Comparison of ENCODE assay signal across 15 mouse cellular contexts in genomic region chr13:98183157-98183878, GRCm38 (mm10). TPM values are rescaled to one million over a fixed set of nuclear protein-coding genes. Genes with fewer than 3 reads are reported as not detected.
DNase-seq lines count a peak whose midpoint lies in the region; ATAC-seq and TF ChIP-seq lines count a peak whose summit lies in the region.
"Had no signal": no experiment of that assay in that cellular context is flagged by ENCODE, and none has a peak within 500 bp of the region (broad histone marks: within the 10 kb centered on the region; RNA-seq: fewer than 3 reads in every experiment).

No protein-coding gene starts in this region.

- peak; percentile 74 for DNase-seq in kidney, adult 11 months
- peak; percentile 43 for DNase-seq in fat pad, adult 2 months (ENCODE audit: extremely low read depth, low read depth, low spot score)
- DNase-seq in kidney, postnatal 4 days = peak; percentile 5 to 19
- DNase-seq in spleen, adult 18-20 months = no peak
- DNase-seq in embryo, embryonic 10 days (ENCODE audit: low spot score) = no peak
- DNase-seq in testis, postnatal 14 days (ENCODE audit: low spot score) = no peak
- DNase-seq: forebrain, postnatal 0 days; gastrocnemius, postnatal 36 days had no signal

- no peak for TF ChIP-seq POLR2A in small intestine, adult 2 months (IDR thresholded peaks at IDR 0.05; ENCODE audit: low read depth, low read length)

- no peak for TF ChIP-seq CTCF in small intestine, adult 2 months (IDR thresholded peaks at IDR 0.05; ENCODE audit: extremely low read depth, insufficient read length, insufficient replicate concordance, low read depth, low read length)

- H3K36me3 ChIP-seq in kidney, embryonic 14.5 days (ENCODE audit: control insufficient read depth, insufficient read depth, low read length) = no peaks in the 10 kb centered on the region
- H3K36me3 ChIP-seq in small intestine, adult 2 months (ENCODE audit: control insufficient read depth, insufficient read depth, low read length) = no peaks in the 10 kb centered on the region
- H3K36me3 ChIP-seq: embryonic facial prominence, embryonic 15.5 days; G1E; liver, embryonic 15.5 days had no signal

- H3K4me3 ChIP-seq in kidney, embryonic 14.5 days (ENCODE audit: low read length) = no peak overlapping the region
- H3K4me3 ChIP-seq in small intestine, adult 2 months (ENCODE audit: low read depth, low read length) = peak overlapping the region; percentile 14; the same call in 1 of the 2 replicates
- H3K4me3 ChIP-seq: embryonic facial prominence, embryonic 15.5 days; liver, embryonic 15.5 days; myocyte had no signal

- 81% methylated on average over 21 of the region's 21 CpGs for WGBS in kidney, embryonic 14.5 days
- 34% methylated on average over 21 of the region's 21 CpGs for WGBS in small intestine, adult 2 months

- no peaks in the 10 kb centered on the region for H3K27me3 ChIP-seq in kidney, embryonic 14.5 days (ENCODE audit: control insufficient read depth, insufficient read depth, low read length)
- H3K27me3 ChIP-seq in small intestine, adult 2 months (ENCODE audit: control insufficient read depth, insufficient read depth, low read length) = no peaks in the 10 kb centered on the region
- H3K27me3 ChIP-seq: embryonic facial prominence, embryonic 15.5 days; liver, embryonic 15.5 days had no signal

- no peak overlapping the region for H3K27ac ChIP-seq in kidney, embryonic 14.5 days (ENCODE audit: low read depth, low read length)
- H3K27ac ChIP-seq in small intestine, adult 2 months (ENCODE audit: insufficient read depth, low read depth, low read length) = peak overlapping the region; percentile 48
- H3K27ac ChIP-seq: embryonic facial prominence, embryonic 15.5 days; liver, embryonic 15.5 days had no signal

- no peaks in the 10 kb centered on the region for H3K9me3 ChIP-seq in kidney, embryonic 14.5 days (ENCODE audit: control insufficient read depth, low read length)
- H3K9me3 ChIP-seq: embryonic facial prominence, embryonic 15.5 days; G1E; liver, embryonic 15.5 days had no signal

- ATAC-seq in kidney, embryonic 14.5 days (ENCODE audit: low FRiP score, low TSS enrichment) = no peak
- ATAC-seq: hindbrain, embryonic 16.5 days had no signal

- no peak overlapping the region for H3K4me2 ChIP-seq in kidney, embryonic 14.5 days (replicated peaks; ENCODE audit: low read depth, low read length)
- H3K4me2 ChIP-seq: embryonic facial prominence, embryonic 15.5 days; liver, embryonic 15.5 days had no signal

- H3K4me1 ChIP-seq in kidney, embryonic 14.5 days (ENCODE audit: control insufficient read depth, insufficient read depth, low read length) = no peaks in the 10 kb centered on the region
- peaks cover 2% of the 10 kb centered on the region; the same call in 1 of the 2 replicates for H3K4me1 ChIP-seq in small intestine, adult 2 months (ENCODE audit: control insufficient read depth, insufficient read depth, insufficient read length, low read length)

- no peak overlapping the region for H3K9ac ChIP-seq in kidney, embryonic 14.5 days (ENCODE audit: low read depth, low read length)
- H3K9ac ChIP-seq: embryonic facial prominence, embryonic 15.5 days; forebrain, postnatal 0 days; liver, embryonic 15.5 days had no signal

RNA-seq across cellular contexts. Expression of gene Arhgef28, which starts 22.9 kb away (rescaled TPM):
- 33.7 and 38.6 TPM in 2 replicates for polyA plus RNA-seq in kidney, embryonic 14.5 days (2014; fragmentation: Nextera tagmentation; extraction: Ambion mirVana)
- 2.6 and 3.3 TPM in 2 replicates for polyA plus RNA-seq in small intestine, adult 2 months (2012; rRNA removed)
- polyA plus RNA-seq: G1E had no signal

Comparison
In these comparisons a context has a peak if more than half of its experiments do, and no peak if none do; other contexts are left out.
1. DNase-seq: peak in kidney, adult 11 months (single experiment), fat pad, adult 2 months (single experiment) and kidney, postnatal 4 days (2 of 2); none in spleen, adult 18-20 months (0 of 2), embryo, embryonic 10 days (single experiment) and testis, postnatal 14 days (single experiment).